ENCODE assay signal across 9 mouse cellular contexts in genomic region chr4:156227752-156228392, GRCm38 (mm10). TPM values are rescaled to one million over a fixed set of nuclear protein-coding genes. Genes with fewer than 3 reads are reported as not detected.
DNase-seq lines count a peak whose midpoint lies in the region; ATAC-seq and TF ChIP-seq lines count a peak whose summit lies in the region.
"Had no signal": no experiment of that assay in that cellular context is flagged by ENCODE, and none has a peak within 500 bp of the region (broad histone marks: within the 10 kb centered on the region; RNA-seq: fewer than 3 reads in every experiment).

No protein-coding gene starts in this region.

- no peak for DNase-seq in kidney, adult 8-10 months
- DNase-seq in lung, postnatal 0 days (ENCODE audit: low spot score): peak; percentile 52
- no peak for DNase-seq in natural killer cell, adult 2 months (ENCODE audit: low spot score in 2 of 2)
- no peak for DNase-seq in c-Kit-positive CD71-positive TER-119-positive erythroid progenitor cells, embryonic 14.5 days (ENCODE audit: low spot score)
- no peak for DNase-seq in left cerebral cortex, adult 2 months (ENCODE audit: extremely low spot score in 1 of 2, low spot score in 2 of 2)

- intact Hi-C loops in left cerebral cortex, adult 2 months (cut with DNase I): loop anchor here (2.0 kb wide), 1 partner anchor 31 kb away; the partner anchor contains the start of gene Agrn

- peaks cover 42% of the 10 kb centered on the region for H3K36me3 ChIP-seq in kidney, embryonic 15.5 days
- peaks cover 41% of the 10 kb centered on the region for H3K36me3 ChIP-seq in embryonic facial prominence, embryonic 15.5 days
- peaks cover 34% of the 10 kb centered on the region for H3K36me3 ChIP-seq in hindbrain, embryonic 16.5 days (ENCODE audit: control insufficient read depth, insufficient read depth, low read length)
- H3K36me3 ChIP-seq in lung, postnatal 0 days (ENCODE audit: insufficient read depth, low read length): 0 out of 2 replicates have a peak, but pooled peaks cover 12% of the 10 kb centered on the region

- peak overlapping the region; percentile 12 for H3K4me3 ChIP-seq in kidney, embryonic 15.5 days (replicated peaks)
- peak overlapping the region; percentile 28 for H3K4me3 ChIP-seq in embryonic facial prominence, embryonic 15.5 days (replicated peaks)
- H3K4me3 ChIP-seq in hindbrain, embryonic 16.5 days (ENCODE audit: low read length): no peak overlapping the region
- peak overlapping the region; percentile 2; the same call in 1 of the 2 replicates for H3K4me3 ChIP-seq in lung, postnatal 0 days (ENCODE audit: low read depth, low read length)
- no peak overlapping the region for H3K4me3 ChIP-seq in left cerebral cortex, adult 2 months
- H3K4me3 ChIP-seq: midbrain, embryonic 12.5 days had no signal

- no peaks in the 10 kb centered on the region for H3K9me3 ChIP-seq in kidney, embryonic 15.5 days (replicated peaks)
- H3K9me3 ChIP-seq in embryonic facial prominence, embryonic 15.5 days (replicated peaks): no peaks in the 10 kb centered on the region
- no peaks in the 10 kb centered on the region for H3K9me3 ChIP-seq in hindbrain, embryonic 16.5 days (ENCODE audit: control insufficient read depth, low read length)
- no peaks in the 10 kb centered on the region for H3K9me3 ChIP-seq in lung, postnatal 0 days (ENCODE audit: low read length)
- H3K9me3 ChIP-seq: midbrain, embryonic 12.5 days had no signal

- peak overlapping the region; percentile 39 for H3K4me2 ChIP-seq in kidney, embryonic 15.5 days
- H3K4me2 ChIP-seq in embryonic facial prominence, embryonic 15.5 days (replicated peaks): peak overlapping the region; percentile 34
- no peak overlapping the region for H3K4me2 ChIP-seq in hindbrain, embryonic 16.5 days (ENCODE audit: low read length)
- H3K4me2 ChIP-seq in lung, postnatal 0 days (replicated peaks; ENCODE audit: low read depth, low read length): peak overlapping the region; percentile 56
- H3K4me2 ChIP-seq: midbrain, embryonic 12.5 days had no signal

- no peaks in the 10 kb centered on the region for H3K27me3 ChIP-seq in kidney, embryonic 15.5 days
- no peaks in the 10 kb centered on the region for H3K27me3 ChIP-seq in embryonic facial prominence, embryonic 15.5 days
- H3K27me3 ChIP-seq in hindbrain, embryonic 16.5 days (replicated peaks; ENCODE audit: control insufficient read depth, insufficient read depth, low read length): no peaks in the 10 kb centered on the region
- H3K27me3 ChIP-seq in lung, postnatal 0 days (replicated peaks; ENCODE audit: insufficient read depth, low read length): no peaks in the 10 kb centered on the region
- H3K27me3 ChIP-seq: midbrain, embryonic 12.5 days had no signal

- ATAC-seq in kidney, embryonic 15.5 days (replicated peaks; ENCODE audit: low FRiP score): 0 out of 2 replicates have a peak, but pooled peaks have one; percentile 23
- 0 out of 2 replicates have a peak, but pooled peaks have one; percentile 18 for ATAC-seq in embryonic facial prominence, embryonic 15.5 days (ENCODE audit: insufficient number of reproducible peaks, low FRiP score, low TSS enrichment, low read depth)
- ATAC-seq in hindbrain, embryonic 16.5 days: peak; percentile 22; the same call in 1 of the 2 replicates
- peak; percentile 60 for ATAC-seq in lung, postnatal 0 days

- no peak overlapping the region for H3K9ac ChIP-seq in kidney, embryonic 15.5 days
- H3K9ac ChIP-seq in embryonic facial prominence, embryonic 15.5 days: no peak overlapping the region
- peak overlapping the region; percentile 23; the same call in 1 of the 2 replicates for H3K9ac ChIP-seq in hindbrain, embryonic 16.5 days (ENCODE audit: low read depth, low read length)
- H3K9ac ChIP-seq in lung, postnatal 0 days (replicated peaks; ENCODE audit: low read depth): no peak overlapping the region
- H3K9ac ChIP-seq: midbrain, embryonic 12.5 days had no signal

- TF ChIP-seq EP300 in lung, postnatal 0 days (IDR thresholded peaks at IDR 0.05): no peak

- peaks cover 11% of the 10 kb centered on the region for H3K4me1 ChIP-seq in kidney, embryonic 15.5 days
- H3K4me1 ChIP-seq in embryonic facial prominence, embryonic 15.5 days: peaks cover 19% of the 10 kb centered on the region
- H3K4me1 ChIP-seq in hindbrain, embryonic 16.5 days (ENCODE audit: control insufficient read depth, insufficient read depth, low read depth, low read length): no peaks in the 10 kb centered on the region; the same call in 1 of the 2 replicates
- H3K4me1 ChIP-seq in lung, postnatal 0 days (ENCODE audit: insufficient read depth, low read depth, low read length): peaks cover 6% of the 10 kb centered on the region; the same call in 1 of the 2 replicates

- 37% methylated on average over 18 of the region's 18 CpGs for WGBS in kidney, embryonic 15.5 days
- 27% methylated on average over 18 of the region's 18 CpGs for WGBS in embryonic facial prominence, embryonic 15.5 days
- WGBS in hindbrain, embryonic 16.5 days: 40% methylated on average over 18 of the region's 18 CpGs
- 32% methylated on average over 18 of the region's 18 CpGs for WGBS in lung, postnatal 0 days

- no peak overlapping the region for H3K27ac ChIP-seq in kidney, embryonic 15.5 days
- peak overlapping the region; percentile 73 for H3K27ac ChIP-seq in embryonic facial prominence, embryonic 15.5 days (replicated peaks)
- no peak overlapping the region for H3K27ac ChIP-seq in hindbrain, embryonic 16.5 days (ENCODE audit: low read depth, low read length)
- H3K27ac ChIP-seq in lung, postnatal 0 days (ENCODE audit: low read length): no peak overlapping the region; the same call in 1 of the 2 replicates
- no peak overlapping the region for H3K27ac ChIP-seq in left cerebral cortex, adult 2 months
- H3K27ac ChIP-seq: midbrain, embryonic 12.5 days had no signal

- no peak for TF ChIP-seq CTCF in lung, postnatal 0 days (IDR thresholded peaks at IDR 0.05)
- TF ChIP-seq CTCF in left cerebral cortex, adult 2 months (IDR thresholded peaks at IDR 0.05): no peak

RNA-seq across cellular contexts. Expression of gene Plekhn1, which starts 6.8 kb away (rescaled TPM):
- 19.1 and 21.4 TPM in 2 replicates for polyA plus RNA-seq in kidney, embryonic 15.5 days (2015; fragmentation: Nextera tagmentation; extraction: Ambion mirVana)
- polyA plus RNA-seq in embryonic facial prominence, embryonic 15.5 days (2015; fragmentation: Nextera tagmentation; extraction: Ambion mirVana): 43.4 and 44.1 TPM in 2 replicates
- 26.2 and 29.2 TPM in 2 replicates for polyA plus RNA-seq in hindbrain, embryonic 16.5 days (2015; fragmentation: Nextera tagmentation; extraction: Ambion mirVana)
- 11.2 and 12.7 TPM in 2 replicates for polyA plus RNA-seq in lung, postnatal 0 days (2015; fragmentation: Nextera tagmentation; extraction: Ambion mirVana)
- 10 to 100 TPM; 39.6 to 39.8 TPM for total RNA-seq in left cerebral cortex, adult 2 months (2021)

RNA-seq across cellular contexts. Expression of gene Noc2l, which starts 7.9 kb away (rescaled TPM):
- 85.8 and 90.3 TPM in 2 replicates for polyA plus RNA-seq in kidney, embryonic 15.5 days (2015; fragmentation: Nextera tagmentation; extraction: Ambion mirVana)
- polyA plus RNA-seq in embryonic facial prominence, embryonic 15.5 days (2015; fragmentation: Nextera tagmentation; extraction: Ambion mirVana): 68.0 and 71.9 TPM in 2 replicates
- 43.2 and 48.7 TPM in 2 replicates for polyA plus RNA-seq in hindbrain, embryonic 16.5 days (2015; fragmentation: Nextera tagmentation; extraction: Ambion mirVana)
- polyA plus RNA-seq in lung, postnatal 0 days (2015; fragmentation: Nextera tagmentation; extraction: Ambion mirVana): 18.7 and 19.8 TPM in 2 replicates
- total RNA-seq in left cerebral cortex, adult 2 months (2021): 10 to 100 TPM; 73.5 to 76.6 TPM

RNA-seq across cellular contexts. Expression of gene Perm1, which starts 12.2 kb away (rescaled TPM):
- 0.84 and 1.0 TPM in 2 replicates for polyA plus RNA-seq in kidney, embryonic 15.5 days (2015; fragmentation: Nextera tagmentation; extraction: Ambion mirVana)
- 3.8 and 4.6 TPM in 2 replicates for polyA plus RNA-seq in embryonic facial prominence, embryonic 15.5 days (2015; fragmentation: Nextera tagmentation; extraction: Ambion mirVana)
- 2.2 and 2.4 TPM in 2 replicates for polyA plus RNA-seq in hindbrain, embryonic 16.5 days (2015; fragmentation: Nextera tagmentation; extraction: Ambion mirVana)
- 0.46 and 0.56 TPM in 2 replicates for polyA plus RNA-seq in lung, postnatal 0 days (2015; fragmentation: Nextera tagmentation; extraction: Ambion mirVana)
- total RNA-seq in left cerebral cortex, adult 2 months (2021): under 1 TPM; 0.25 to 0.30 TPM

RNA-seq across cellular contexts. Expression of gene AW011738, which starts 24.8 kb away (rescaled TPM):
- polyA plus RNA-seq in kidney, embryonic 15.5 days (2015; fragmentation: Nextera tagmentation; extraction: Ambion mirVana): 7.6 and 7.8 TPM in 2 replicates
- polyA plus RNA-seq in embryonic facial prominence, embryonic 15.5 days (2015; fragmentation: Nextera tagmentation; extraction: Ambion mirVana): 3.1 and 3.6 TPM in 2 replicates
- 3.7 and 5.3 TPM in 2 replicates for polyA plus RNA-seq in hindbrain, embryonic 16.5 days (2015; fragmentation: Nextera tagmentation; extraction: Ambion mirVana)
- polyA plus RNA-seq in lung, postnatal 0 days (2015; fragmentation: Nextera tagmentation; extraction: Ambion mirVana): 4.0 and 5.1 TPM in 2 replicates
- total RNA-seq in left cerebral cortex, adult 2 months (2021): 1 to 10 TPM; 6.4 to 6.6 TPM

RNA-seq across cellular contexts. Expression of gene Isg15, which starts 27.3 kb away (rescaled TPM):
- polyA plus RNA-seq in kidney, embryonic 15.5 days (2015; fragmentation: Nextera tagmentation; extraction: Ambion mirVana): 2.4 and 2.5 TPM in 2 replicates
- 4.1 and 4.4 TPM in 2 replicates for polyA plus RNA-seq in embryonic facial prominence, embryonic 15.5 days (2015; fragmentation: Nextera tagmentation; extraction: Ambion mirVana)
- 1.4 and 1.8 TPM in 2 replicates for polyA plus RNA-seq in hindbrain, embryonic 16.5 days (2015; fragmentation: Nextera tagmentation; extraction: Ambion mirVana)
- polyA plus RNA-seq in lung, postnatal 0 days (2015; fragmentation: Nextera tagmentation; extraction: Ambion mirVana): 11.8 and 13.8 TPM in 2 replicates
- 1 to 10 TPM; 1.1 to 1.5 TPM for total RNA-seq in left cerebral cortex, adult 2 months (2021)

Comparison
In these comparisons a context has a peak if more than half of its experiments do, and no peak if none do; other contexts are left out.
1. H3K4me3 ChIP-seq: peak in kidney, embryonic 15.5 days (single experiment), embryonic facial prominence, embryonic 15.5 days (single experiment) and lung, postnatal 0 days (single experiment); none in hindbrain, embryonic 16.5 days (single experiment) and left cerebral cortex, adult 2 months (single experiment).
2. Peak in every context shown above with its lines, with median percentiles within 50 percentile points of each other: ATAC-seq.